Mouse (Mus musculus): Measurements from ENCODE around the gene Defb22. TPM values are rescaled to one million over a fixed set of nuclear protein-coding genes. Genes with fewer than 3 reads are reported as not detected.

Defb22 gene
- total RNA-seq, 4 experiments from 2014 or later, result not detected

DNA sequence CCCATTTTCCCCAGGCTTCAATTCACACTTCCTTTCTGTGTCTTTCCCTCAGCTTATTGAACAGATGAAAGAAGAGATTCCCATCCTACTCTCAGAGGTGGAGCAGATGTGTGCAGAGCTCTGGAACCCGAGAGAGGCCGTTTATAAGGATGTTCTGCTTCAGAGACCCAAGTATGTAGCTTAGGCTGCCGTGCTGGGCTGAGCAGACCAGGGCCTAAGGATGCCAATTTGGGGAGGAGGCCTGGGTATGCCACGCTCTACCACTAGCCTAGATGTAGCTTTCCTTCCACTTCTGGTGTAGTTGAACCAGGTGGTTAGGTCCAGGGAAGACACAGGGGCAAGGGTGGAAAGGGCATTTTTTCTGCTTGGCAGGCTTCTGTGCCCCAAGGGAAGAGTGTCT, 47.6 kb downstream of the Defb22 start:
- no peak for DNase-seq (ENCODE audit: low spot score in 2 of 2)

GRCm38 (mm10) chr2:152439833-152440232, 50.1 kb downstream of the Defb22 start:
- no peak for DNase-seq (ENCODE audit: low spot score in 2 of 2)

GRCm38 (mm10) chr2:152438963-152439362, 51.0 kb downstream of the Defb22 start:
- no peak for DNase-seq (ENCODE audit: low spot score in 2 of 2)

- DNase-seq (ENCODE audit: low spot score in 2 of 2), result peak; percentile 50 to 65
Measured at GRCm38 (mm10) chr2:152436983-152437860, 52.7 kb downstream of the Defb22 start.

- no peak for DNase-seq (ENCODE audit: low spot score in 2 of 2)
Measured at GRCm38 (mm10) chr2:152436405-152436901, 53.5 kb downstream of the Defb22 start.

Other genes starting within 250 kb of the Defb22 start
- gene Tbc1d20, start 196.3 kb downstream of the Defb22 start, total RNA-seq (2022), result 10 to 100 TPM; 52.5 to 56.3 (median 55.9) TPM
- gene Rbck1, start 157.5 kb downstream of the Defb22 start, total RNA-seq (2022), result 100 to 1,000 TPM; 105 to 110 (median 105) TPM
- 1 to 10 TPM in 3 of 4 experiments, under 1 TPM in 1; 0.84 to 2.1 (median 1.5) TPM for gene Trib3, start 146.1 kb downstream of the Defb22 start, total RNA-seq (2022)
- 100 to 1,000 TPM; 112 to 125 (median 120) TPM for gene Nrsn2, start 113.5 kb downstream of the Defb22 start, total RNA-seq (2022)
- gene Sox12, start 92.1 kb downstream of the Defb22 start, total RNA-seq (2022), result 10 to 100 TPM; 12.9 to 15.4 (median 14.3) TPM
- gene Zcchc3, start 75.1 kb downstream of the Defb22 start, total RNA-seq (2022), result 10 to 100 TPM in 3 of 4 experiments, 1 to 10 TPM in 1; 9.6 to 11.2 (median 10.9) TPM
- gene 6820408C15Rik, start 74.6 kb downstream of the Defb22 start, total RNA-seq (2022), result 1 to 10 TPM; 2.0 to 3.7 (median 2.7) TPM
- not detected for gene Defb23, start 25.5 kb downstream of the Defb22 start, total RNA-seq (2022)
- gene Defb20, start 13.1 kb downstream of the Defb22 start, total RNA-seq (2022), result not detected
- gene Defb26, start 21.6 kb upstream of the Defb22 start, total RNA-seq (2022), result not detected
- not detected for gene Defb28, start 28.1 kb upstream of the Defb22 start, total RNA-seq (2022)
- gene Defb29, start 50.0 kb upstream of the Defb22 start, total RNA-seq (2022), result not detected
- not detected for gene Gm17416, start 79.2 kb upstream of the Defb22 start, total RNA-seq (2022)
- gene Defb21, start 82.6 kb upstream of the Defb22 start, total RNA-seq (2022), result not detected
- not detected for gene Defb19, start 90.2 kb upstream of the Defb22 start, total RNA-seq (2022)
- gene Defb45, start 109.3 kb upstream of the Defb22 start, total RNA-seq (2022), result not detected
- not detected for gene Defb36, start 114.2 kb upstream of the Defb22 start, total RNA-seq (2022)
- gene Defb25, start 132.9 kb upstream of the Defb22 start, total RNA-seq (2022), result not detected
- gene Rem1, start 136.8 kb upstream of the Defb22 start, total RNA-seq (2022), result 1 to 10 TPM in 2 of 4 experiments, under 1 TPM in 2; 0.87 to 1.6 (median 1.1) TPM
- gene H13, start 179.3 kb upstream of the Defb22 start, total RNA-seq (2022), result 10 to 100 TPM; 59.6 to 78.5 (median 71.8) TPM
- 10 to 100 TPM; 15.5 to 18.6 (median 18.2) TPM for gene Mcts2, start 196.9 kb upstream of the Defb22 start, total RNA-seq (2022)
- gene Id1, start 246.1 kb upstream of the Defb22 start, total RNA-seq (2022), result 10 to 100 TPM; 19.1 to 30.8 (median 22.9) TPM